Comparison of ENCODE assay signal across 8 mouse cellular contexts in genomic region chr2:53192386-53192785, GRCm38 (mm10). TPM values are rescaled to one million over a fixed set of nuclear protein-coding genes. Genes with fewer than 3 reads are reported as not detected.
DNase-seq lines count a peak whose midpoint lies in the region; ATAC-seq and TF ChIP-seq lines count a peak whose summit lies in the region.

No protein-coding gene starts in this region.

- peak; percentile 2 for ATAC-seq in limb, embryonic 11.5 days (ENCODE audit: insufficient number of reproducible peaks, low FRiP score, low TSS enrichment, low read depth)
- ATAC-seq in stomach, embryonic 15.5 days (ENCODE audit: insufficient read depth, low FRiP score, low read depth), result no peak

- H3K27ac ChIP-seq in gastrocnemius, adult 2 months, result peak overlapping the region; percentile 100
- peak overlapping the region; percentile 95 for H3K27ac ChIP-seq in embryonic facial prominence, embryonic 10.5 days (replicated peaks)
- peak overlapping the region; percentile 91; the same call in 1 of the 2 replicates for H3K27ac ChIP-seq in limb, embryonic 11.5 days (replicated peaks; ENCODE audit: low read depth, low read length)
- H3K27ac ChIP-seq in stomach, embryonic 15.5 days, result peak overlapping the region; percentile 99

- no peak for DNase-seq in gastrocnemius, adult 2 months
- no peak for DNase-seq in gastrocnemius, adult 18-20 months (ENCODE audit: low spot score)
- peak; percentile 61 for DNase-seq in 416B (ENCODE audit: low read depth)
- DNase-seq in embryonic facial prominence, embryonic 10.5 days (ENCODE audit: low spot score), result no peak
- no peak for DNase-seq in limb, embryonic 11.5 days (ENCODE audit: low spot score)
- no peak for DNase-seq in natural killer cell, adult 2 months (ENCODE audit: low spot score in 2 of 2)
- no peak for DNase-seq in gastrocnemius, postnatal 4 days (ENCODE audit: low spot score in 2 of 2)

- no peaks in the 10 kb centered on the region for H3K27me3 ChIP-seq in embryonic facial prominence, embryonic 10.5 days (replicated peaks; ENCODE audit: low read depth, poor library complexity, severe bottlenecking)
- H3K27me3 ChIP-seq in limb, embryonic 11.5 days (ENCODE audit: control insufficient read depth, insufficient read depth, low read length), result no peaks in the 10 kb centered on the region
- no peaks in the 10 kb centered on the region for H3K27me3 ChIP-seq in stomach, embryonic 15.5 days (replicated peaks)

- peak overlapping the region; percentile 92 for H3K9ac ChIP-seq in limb, embryonic 11.5 days (ENCODE audit: low read length)
- H3K9ac ChIP-seq in stomach, embryonic 15.5 days, result peak overlapping the region; percentile 63

- no peaks in the 10 kb centered on the region for H3K9me3 ChIP-seq in embryonic facial prominence, embryonic 10.5 days
- H3K9me3 ChIP-seq in limb, embryonic 11.5 days (ENCODE audit: control insufficient read depth, low read length), result no peaks in the 10 kb centered on the region
- H3K9me3 ChIP-seq in stomach, embryonic 15.5 days, result no peaks in the 10 kb centered on the region

- peaks cover 26% of the 10 kb centered on the region for H3K4me1 ChIP-seq in embryonic facial prominence, embryonic 10.5 days
- no peaks in the 10 kb centered on the region for H3K4me1 ChIP-seq in limb, embryonic 11.5 days (ENCODE audit: control insufficient read depth, insufficient read depth, low read length)
- peaks cover 8% of the 10 kb centered on the region; the same call in 1 of the 2 replicates for H3K4me1 ChIP-seq in stomach, embryonic 15.5 days

- H3K4me2 ChIP-seq in limb, embryonic 11.5 days (ENCODE audit: low read depth, severe bottlenecking), result peak overlapping the region; percentile 45
- H3K4me2 ChIP-seq in stomach, embryonic 15.5 days, result peak overlapping the region; percentile 60

- H3K4me3 ChIP-seq in gastrocnemius, adult 2 months, result peak overlapping the region; percentile 90
- peak overlapping the region; percentile 89 for H3K4me3 ChIP-seq in embryonic facial prominence, embryonic 10.5 days
- H3K4me3 ChIP-seq in limb, embryonic 11.5 days (ENCODE audit: low read depth, low read length), result peak overlapping the region; percentile 86
- H3K4me3 ChIP-seq in stomach, embryonic 15.5 days (replicated peaks), result peak overlapping the region; percentile 87

- H3K36me3 ChIP-seq in embryonic facial prominence, embryonic 10.5 days (replicated peaks), result peaks cover 62% of the 10 kb centered on the region
- peaks cover 11% of the 10 kb centered on the region; the same call in 1 of the 2 replicates for H3K36me3 ChIP-seq in limb, embryonic 11.5 days (ENCODE audit: control insufficient read depth, insufficient read depth, low read length)
- 0 out of 2 replicates have a peak, but pooled peaks cover 9% of the 10 kb centered on the region for H3K36me3 ChIP-seq in stomach, embryonic 15.5 days

- TF ChIP-seq CTCF in gastrocnemius, adult 2 months (IDR thresholded peaks at IDR 0.05), result no peak

- intact Hi-C loops in gastrocnemius, adult 2 months (cut with DNase I), result no loop called here

- under 1% methylated on average over 20 of the region's 20 CpGs for WGBS in embryonic facial prominence, embryonic 10.5 days
- under 1% methylated on average over 20 of the region's 20 CpGs for WGBS in limb, embryonic 11.5 days
- under 1% methylated on average over 20 of the region's 20 CpGs for WGBS in stomach, embryonic 15.5 days

RNA-seq across cellular contexts. Expression of gene Arl6ip6, which starts 0.9 kb away (rescaled TPM):
- total RNA-seq in gastrocnemius, adult 2 months (2021), result 10 to 100 TPM in 1 of 2 experiments, 1 to 10 TPM in 1; 9.2 to 13.6 TPM
- total RNA-seq in gastrocnemius, adult 18-20 months (2021), result 10 to 100 TPM; 12.6 to 13.0 TPM
- 66.9 and 68.2 TPM in 2 replicates for polyA plus RNA-seq in embryonic facial prominence, embryonic 10.5 days (2016; fragmentation: Nextera tagmentation; extraction: Ambion mirVana)
- 60.6 and 64.3 TPM in 2 replicates for polyA plus RNA-seq in limb, embryonic 11.5 days (2014; fragmentation: Nextera tagmentation; extraction: Ambion mirVana)
- polyA plus RNA-seq in stomach, embryonic 15.5 days (2015; fragmentation: Nextera tagmentation; extraction: Ambion mirVana), result 42.6 and 47.3 TPM in 2 replicates
- 10 to 100 TPM; 20.3 to 29.4 TPM for total RNA-seq in gastrocnemius, postnatal 4 days (2021)

RNA-seq across cellular contexts. Expression of gene Prpf40a, which starts 1.3 kb away (rescaled TPM):
- total RNA-seq in gastrocnemius, adult 2 months (2021), result 10 to 100 TPM; 26.2 to 32.1 TPM
- 10 to 100 TPM; 30.8 to 32.2 TPM for total RNA-seq in gastrocnemius, adult 18-20 months (2021)
- polyA plus RNA-seq in embryonic facial prominence, embryonic 10.5 days (2016; fragmentation: Nextera tagmentation; extraction: Ambion mirVana), result 205 and 209 TPM in 2 replicates
- 197 and 213 TPM in 2 replicates for polyA plus RNA-seq in limb, embryonic 11.5 days (2014; fragmentation: Nextera tagmentation; extraction: Ambion mirVana)
- polyA plus RNA-seq in stomach, embryonic 15.5 days (2015; fragmentation: Nextera tagmentation; extraction: Ambion mirVana), result 131 and 132 TPM in 2 replicates
- total RNA-seq in gastrocnemius, postnatal 4 days (2021), result 10 to 100 TPM; 58.1 to 73.1 TPM
